Mouse (Mus musculus) lung, embryonic 15.5 days (tissue): ENCODE data around the gene Iqcf4. TPM values are rescaled to one million over a fixed set of nuclear protein-coding genes. Genes with fewer than 3 reads are reported as not detected.

Experiments used
- polyA plus RNA-seq: library from polyadenylated mRNA; unstranded; fragments of >200 nt; fragmentation: Nextera tagmentation; extraction: Ambion mirVana; gene quantifications from 2 replicates; pipeline ENCODE4 v1.2.1, GENCODE M21; 2015

Iqcf4 gene
- polyA plus RNA-seq, 1 experiment from 2014 or later, result not detected

Other genes starting within 250 kb of the Iqcf4 start
- gene Dusp7, start 202.4 kb downstream of the Iqcf4 start, polyA plus RNA-seq, result 16.5 and 17.5 TPM in 2 replicates
- 988 and 1,033 TPM in 2 replicates for gene Rpl29, start 141.5 kb downstream of the Iqcf4 start, polyA plus RNA-seq
- 31.6 and 32.6 TPM in 2 replicates for gene Acy1, start 132.7 kb downstream of the Iqcf4 start, polyA plus RNA-seq
- 12.8 and 15.3 TPM in 2 replicates for gene Abhd14b, start 123.5 kb downstream of the Iqcf4 start, polyA plus RNA-seq
- 52.5 and 53.2 TPM in 2 replicates for gene Abhd14a, start 123.3 kb downstream of the Iqcf4 start, polyA plus RNA-seq
- 80.6 and 87.8 TPM in 2 replicates for gene Pcbp4, start 117.7 kb downstream of the Iqcf4 start, polyA plus RNA-seq
- 0.07 and 0.20 TPM in 2 replicates for gene Gpr62, start 105.1 kb downstream of the Iqcf4 start, polyA plus RNA-seq
- gene Rrp9, start 95.0 kb downstream of the Iqcf4 start, polyA plus RNA-seq, result 48.7 and 50.7 TPM in 2 replicates
- 3.2 and 3.5 TPM in 2 replicates for gene Parp3, start 94.0 kb downstream of the Iqcf4 start, polyA plus RNA-seq
- gene Iqcf1, start 71.0 kb downstream of the Iqcf4 start, polyA plus RNA-seq, result not detected in 2 replicates
- gene Iqcf5, start 56.4 kb downstream of the Iqcf4 start, polyA plus RNA-seq, result not detected in 2 replicates
- gene Iqcf3, start 9.4 kb downstream of the Iqcf4 start, polyA plus RNA-seq, result not detected in 2 replicates
- not detected in 2 replicates for gene Iqcf6, start 55.6 kb upstream of the Iqcf4 start, polyA plus RNA-seq
- gene Grm2, start 85.1 kb upstream of the Iqcf4 start, polyA plus RNA-seq, result 0.25 TPM in 1 of 2 replicates, not detected in the other
- gene Tex264, start 114.9 kb upstream of the Iqcf4 start, polyA plus RNA-seq, result 42.5 and 44.6 TPM in 2 replicates
- 6.6 and 7.1 TPM in 2 replicates for gene Rad54l2, start 218.2 kb upstream of the Iqcf4 start, polyA plus RNA-seq